Mouse (Mus musculus) cerebellum, adult 2 months (tissue): ENCODE data around the gene Perm1. TPM values are rescaled to one million over a fixed set of nuclear protein-coding genes. Genes with fewer than 3 reads are reported as not detected.
A peak's percentile ranks its signal among the peaks of the same experiment; 100 is the strongest.

Experiments
- DNase-seq, 2 experiments: peaks; one replicate each; pipeline ENCODE4 v3.0.0; 2021
- H3K27ac ChIP-seq: fragments of 200-500 bp; 2 replicates; pipeline ENCODE4 v1.5.1; 2012; ENCODE audit warnings: low read length, control low read depth, inconsistent platforms; ENCODE audit not compliant: insufficient read depth
- H3K27me3 ChIP-seq: fragments of 200-500 bp; 2 replicates; pipeline ENCODE4 v1.6.1; 2012; ENCODE audit warnings: inconsistent platforms, mild to moderate bottlenecking, low read length, moderate library complexity; ENCODE audit not compliant: control insufficient read depth, insufficient read depth
- H3K4me1 ChIP-seq: fragments of 200-500 bp; 2 replicates; pipeline ENCODE4 v1.6.1; 2011; ENCODE audit warnings: low read length; ENCODE audit not compliant: control insufficient read depth, insufficient read depth
- H3K4me3 ChIP-seq: fragments of 200-500 bp; replicated peaks from 2 replicates; pipeline ENCODE3; 2011; ENCODE audit warnings: mild to moderate bottlenecking, low read depth, low read length, control low read depth; ENCODE audit not compliant: insufficient read depth
- CTCF ChIP-seq: fragments of 200-500 bp; IDR thresholded peaks from 2 replicates; pipeline ENCODE4 v1.5.1; 2011; ENCODE audit warnings: low read depth, mild to moderate bottlenecking, control low read depth, low read length, moderate library complexity, borderline replicate concordance; ENCODE audit not compliant: insufficient read depth
- POLR2A ChIP-seq: fragments of 200-500 bp; IDR thresholded peaks from 2 replicates; pipeline ENCODE4 v1.6.1; 2011; ENCODE audit warnings: low read length, control low read depth, borderline replicate concordance; ENCODE audit not compliant: insufficient read depth
- WGBS: fragments of 180-500 bp; shearing (Covaris S2); methylation state at CpG from one replicate; pipeline ENCODE4 v1.1.7; 2018; 5-methylcytosine and 5-hydroxymethylcytosine counted together
- polyA plus RNA-seq: library from polyadenylated mRNA; depleted of rRNA; stranded (reverse); fragments of >200 nt; gene quantifications from 2 replicates; pipeline ENCODE4 v1.2.3, GENCODE M21; 2012

Gene Perm1
- polyA plus RNA-seq, 1 experiment = 1.4 TPM

GRCm38 (mm10) chr4:156235808-156236533, 20.3 kb downstream of the Perm1 start, which contains the start of gene Noc2l:
Gene Noc2l, plus strand, starts transcription at chr4:156236010.
- H3K4me1 ChIP-seq = peaks cover 3% of the 10 kb centered on the region; the same call in 1 of the 2 replicates
- peak; percentile 92 to 93 for DNase-seq
- peak within 1 kb of the TSS; percentile 87 for H3K27ac ChIP-seq
- WGBS = under 1% methylated on average over 90 of the region's 90 CpGs
- TF ChIP-seq POLR2A = peak; percentile 77
- TF ChIP-seq CTCF = no peak
- H3K4me3 ChIP-seq = peak within 1 kb of the TSS; percentile 78
- no peaks in the 10 kb centered on the region for H3K27me3 ChIP-seq

DNA sequence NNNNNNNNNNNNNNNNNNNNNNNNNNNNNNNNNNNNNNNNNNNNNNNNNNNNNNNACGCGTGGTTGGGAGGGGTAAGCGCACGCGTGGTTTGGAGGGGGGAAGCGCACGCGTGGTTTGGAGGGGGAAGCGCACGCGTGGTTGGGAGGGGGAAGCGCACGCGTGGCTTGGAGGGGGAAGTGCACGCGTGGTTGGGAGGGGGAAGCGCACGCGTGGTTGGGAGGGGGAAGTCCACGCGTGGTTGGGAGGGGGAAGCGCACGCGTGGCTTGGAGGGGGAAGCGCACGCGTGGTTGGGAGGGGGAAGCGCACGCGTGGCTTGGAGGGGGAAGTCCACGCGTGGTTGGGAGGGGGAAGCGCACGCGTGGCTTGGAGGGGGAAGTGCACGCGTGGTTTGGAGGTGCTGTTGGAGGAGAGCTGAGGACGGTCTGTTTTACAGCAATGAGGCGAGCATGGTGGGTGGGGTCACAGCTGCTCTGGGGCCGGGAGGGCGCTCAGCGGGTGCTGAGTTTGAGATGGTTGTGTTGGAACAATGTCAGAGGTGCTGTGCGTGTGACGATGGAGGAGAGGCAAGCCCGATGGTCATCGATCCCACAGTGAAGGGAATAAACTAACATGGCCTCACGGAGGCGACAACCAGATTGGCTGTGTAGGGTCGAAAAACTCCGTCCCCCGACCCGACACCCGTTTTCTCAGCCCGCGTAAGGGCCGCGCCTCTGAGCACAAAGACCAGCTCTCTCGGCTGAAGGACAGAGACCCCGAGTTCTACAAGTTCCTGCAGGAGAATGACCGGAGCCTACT, 21.2 kb downstream of the Perm1 start:
- H3K4me3 ChIP-seq = peak overlapping the region; percentile 69

GRCm38 (mm10) chr4:156249567-156249966, 33.9 kb downstream of the Perm1 start:
- H3K27ac ChIP-seq = no peak overlapping the region
- 77% methylated on average over 11 of the region's 11 CpGs for WGBS
- H3K4me3 ChIP-seq = no peak overlapping the region
- no peaks in the 10 kb centered on the region; the same call in 1 of the 2 replicates for H3K27me3 ChIP-seq
- 0 out of 2 replicates have a peak, but pooled peaks cover 3% of the 10 kb centered on the region for H3K4me1 ChIP-seq
- TF ChIP-seq CTCF (no peak), POLR2A (no peak)
- no peak for DNase-seq

More for the DNA sequence above, 21.2 kb downstream of the Perm1 start:
- Histone ChIP-seq H3K27me3 (no peaks in the 10 kb centered on the region), H3K4me1 (peaks cover 3% of the 10 kb centered on the region; the same call in 1 of the 2 replicates), H3K27ac (no peak overlapping the region)
- WGBS = 13% methylated on average over 58 of the region's 60 CpGs
- no peak for TF ChIP-seq POLR2A
- no peak for TF ChIP-seq CTCF
- no peak for DNase-seq

GRCm38 (mm10) chr4:156251081-156251480, 35.4 kb downstream of the Perm1 start:
- 58% methylated on average over 8 of the region's 8 CpGs for WGBS
- no peak overlapping the region for H3K4me3 ChIP-seq
- H3K27me3 ChIP-seq = no peaks in the 10 kb centered on the region; the same call in 1 of the 2 replicates
- no peak for DNase-seq
- TF ChIP-seq POLR2A = no peak
- TF ChIP-seq CTCF = no peak
- H3K27ac ChIP-seq = no peak overlapping the region
- H3K4me1 ChIP-seq = 0 out of 2 replicates have a peak, but pooled peaks cover 3% of the 10 kb centered on the region

DNA sequence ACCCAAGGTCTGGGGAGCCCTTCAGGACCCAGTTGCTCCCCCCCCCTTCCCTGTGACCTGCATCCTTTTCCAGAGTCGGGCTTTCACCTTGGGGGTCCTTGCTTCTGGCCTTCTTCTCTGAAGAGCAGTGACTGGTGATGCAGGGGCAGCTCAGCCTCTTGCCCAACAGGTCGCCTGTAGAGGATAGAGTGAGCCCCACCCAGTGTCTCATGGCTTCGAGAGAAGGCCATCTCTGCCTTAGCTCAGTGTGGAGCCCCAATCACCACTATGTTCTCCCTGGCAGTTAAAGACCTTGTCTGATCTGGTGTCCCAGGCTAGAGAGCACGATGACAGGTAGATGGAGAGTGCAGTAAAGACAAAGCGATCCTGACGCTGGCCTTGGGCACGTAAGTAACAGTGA, 36.5 kb downstream of the Perm1 start:
- DNase-seq = no peak
- WGBS = 35% methylated on average over 7 of the region's 7 CpGs
- Histone ChIP-seq H3K27me3 (no peaks in the 10 kb centered on the region; the same call in 1 of the 2 replicates), H3K27ac (no peak overlapping the region), H3K4me1 (0 out of 2 replicates have a peak, but pooled peaks cover 3% of the 10 kb centered on the region), H3K4me3 (no peak overlapping the region)
- TF ChIP-seq POLR2A (no peak), CTCF (no peak)

DNA sequence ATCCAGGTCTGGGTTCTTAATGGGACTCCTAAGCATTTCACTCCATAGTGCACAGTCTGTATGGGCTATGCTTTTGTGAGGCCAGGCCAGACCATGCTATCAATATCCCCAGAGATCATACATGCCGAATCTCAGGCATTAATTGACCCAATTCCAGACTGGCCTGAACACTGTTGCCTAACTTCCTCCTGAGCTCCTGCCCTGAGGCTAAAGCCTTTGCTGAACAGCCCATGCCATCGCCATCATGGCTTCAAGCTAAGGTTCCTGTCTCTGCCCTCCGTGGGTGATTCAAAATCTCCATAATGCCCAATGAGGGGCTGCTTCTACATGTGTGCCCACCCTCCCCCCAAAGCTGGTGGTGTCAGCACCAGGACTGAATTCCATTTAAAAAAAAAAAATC, 37.0 kb downstream of the Perm1 start:
- no peak overlapping the region for H3K27ac ChIP-seq
- no peaks in the 10 kb centered on the region; the same call in 1 of the 2 replicates for H3K27me3 ChIP-seq
- no peak overlapping the region for H3K4me3 ChIP-seq
- 50% methylated on average over 3 of the region's 3 CpGs for WGBS
- no peak for TF ChIP-seq CTCF
- no peak for TF ChIP-seq POLR2A
- no peak for DNase-seq
- H3K4me1 ChIP-seq = 0 out of 2 replicates have a peak, but pooled peaks cover 3% of the 10 kb centered on the region

DNA sequence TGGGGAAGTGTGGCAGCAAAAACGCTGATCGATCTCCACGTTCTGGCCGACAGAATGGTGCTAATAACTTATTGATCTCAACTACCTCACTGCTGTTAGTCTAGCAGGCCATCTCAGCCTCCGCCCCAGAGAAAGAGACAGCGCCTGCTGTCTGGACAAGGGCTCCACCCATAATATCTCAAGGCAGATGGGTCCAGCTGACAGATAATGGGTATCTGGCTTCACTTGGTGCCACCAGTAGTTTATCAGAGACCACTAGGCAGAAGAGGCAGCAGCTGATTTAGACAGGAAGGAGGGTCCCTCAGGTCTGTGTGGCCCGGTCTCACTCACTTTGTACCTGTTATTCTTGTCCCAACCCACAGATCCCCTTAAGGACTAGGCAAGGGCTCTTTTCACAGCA, 37.4 kb downstream of the Perm1 start:
- Histone ChIP-seq H3K27ac (no peak overlapping the region), H3K27me3 (no peaks in the 10 kb centered on the region; the same call in 1 of the 2 replicates), H3K4me3 (no peak overlapping the region), H3K4me1 (0 out of 2 replicates have a peak, but pooled peaks cover 3% of the 10 kb centered on the region)
- no peak for DNase-seq
- no peak for TF ChIP-seq CTCF
- no peak for TF ChIP-seq POLR2A
- 63% methylated on average over 7 of the region's 7 CpGs for WGBS

DNA sequence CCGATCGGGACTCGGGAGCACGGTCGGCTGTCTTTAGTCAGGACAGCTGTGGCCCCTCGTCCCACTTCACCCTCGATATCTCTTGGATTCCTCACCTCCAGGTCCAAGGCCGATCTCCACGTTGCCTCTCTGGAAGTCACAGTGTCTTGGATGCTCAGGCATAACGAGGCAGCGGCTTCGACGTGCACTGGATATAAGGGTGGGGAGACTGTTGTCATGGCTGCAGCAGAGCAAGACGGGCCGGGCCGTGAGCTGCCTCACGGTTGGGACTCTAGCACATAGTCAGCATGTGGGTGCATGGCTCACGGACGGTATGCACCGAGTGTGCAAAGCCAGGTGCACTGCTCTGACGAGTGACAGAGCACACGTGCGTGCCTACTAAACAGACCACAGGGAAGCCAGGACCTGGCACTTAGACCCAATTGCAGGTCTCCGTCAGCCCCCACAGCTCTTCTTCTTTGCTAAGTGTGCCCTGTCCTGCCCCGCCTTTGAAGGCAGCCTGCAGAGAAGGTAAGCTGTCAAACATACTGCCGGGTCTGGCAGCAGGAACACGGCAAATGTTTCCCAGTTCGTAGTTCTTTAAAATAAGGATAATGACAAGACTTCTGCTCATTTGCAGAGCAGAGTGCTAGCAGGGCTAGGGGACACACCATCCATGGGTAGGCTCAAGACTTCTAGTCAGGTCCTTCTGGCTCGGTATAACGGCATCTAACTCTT, 38.9 kb downstream of the Perm1 start:
- no peak for TF ChIP-seq CTCF
- TF ChIP-seq POLR2A = no peak
- Histone ChIP-seq H3K4me3 (peak overlapping the region; percentile 46), H3K27ac (no peak overlapping the region), H3K4me1 (0 out of 2 replicates have a peak, but pooled peaks cover 3% of the 10 kb centered on the region), H3K27me3 (no peaks in the 10 kb centered on the region; the same call in 1 of the 2 replicates)
- DNase-seq = no peak
- WGBS = 8% methylated on average over 25 of the region's 30 CpGs
